Mouse (Mus musculus): ENCODE data around the gene Nrxn1. TPM values are rescaled to one million over a fixed set of nuclear protein-coding genes. Genes with fewer than 3 reads are reported as not detected.
"Not testable (repeated sequence)": the region's sequence is repeated elsewhere in the genome, so short reads cannot be mapped to it uniquely, and the experiment has no call there.

Nrxn1 gene
- total RNA-seq, 2 experiments from 2014 or later, result 571 to 623 TPM

DNA sequence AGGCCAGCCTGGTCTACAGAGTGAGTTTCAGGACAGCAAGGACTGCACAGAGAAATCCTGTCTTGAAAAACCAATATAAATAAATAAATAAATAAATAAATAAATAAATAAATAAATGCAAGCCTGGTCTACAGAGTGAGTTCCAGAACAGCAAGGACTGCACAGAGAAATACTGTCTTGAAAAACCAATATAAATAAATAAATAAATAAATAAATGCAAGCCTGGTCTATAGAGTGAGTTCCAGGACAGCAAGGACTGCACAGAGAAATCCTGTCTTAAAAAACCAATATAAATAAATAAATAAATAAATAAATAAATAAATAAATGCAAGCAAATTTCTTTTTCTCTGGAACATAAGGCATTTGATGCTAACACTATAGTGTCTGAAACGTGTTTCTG, 857.2 kb downstream of the Nrxn1 start:
- DNase-seq (ENCODE audit: low spot score in 2 of 2); intact Hi-C loops (cut with DNase I): not testable (repeated sequence)

- intact Hi-C loops (cut with DNase I), result no loop called here
- no peak for DNase-seq (ENCODE audit: low spot score in 2 of 2)
Measured at GRCm38 (mm10) chr17:90234806-90235205, 858.1 kb downstream of the Nrxn1 start.

DNA sequence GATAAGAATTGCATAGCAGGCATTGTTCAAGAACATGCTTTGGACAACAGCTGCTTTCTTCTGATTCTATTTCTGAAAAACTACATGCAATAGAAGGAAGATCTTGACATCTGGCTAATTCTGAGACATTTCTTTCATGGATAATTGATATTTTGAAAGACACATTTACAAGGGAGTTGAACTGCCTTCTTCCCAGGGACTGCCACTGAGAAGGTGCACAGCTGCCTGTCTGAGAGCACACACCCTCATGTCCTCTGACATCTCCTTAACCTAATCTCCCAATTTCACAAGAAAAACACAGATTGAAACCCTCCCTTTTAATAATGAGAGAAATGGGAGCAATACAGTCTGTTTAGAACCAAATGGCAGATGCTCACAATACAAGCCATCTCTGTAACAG, 884.3 kb downstream of the Nrxn1 start:
- no peak for DNase-seq (ENCODE audit: low spot score in 2 of 2)

DNA sequence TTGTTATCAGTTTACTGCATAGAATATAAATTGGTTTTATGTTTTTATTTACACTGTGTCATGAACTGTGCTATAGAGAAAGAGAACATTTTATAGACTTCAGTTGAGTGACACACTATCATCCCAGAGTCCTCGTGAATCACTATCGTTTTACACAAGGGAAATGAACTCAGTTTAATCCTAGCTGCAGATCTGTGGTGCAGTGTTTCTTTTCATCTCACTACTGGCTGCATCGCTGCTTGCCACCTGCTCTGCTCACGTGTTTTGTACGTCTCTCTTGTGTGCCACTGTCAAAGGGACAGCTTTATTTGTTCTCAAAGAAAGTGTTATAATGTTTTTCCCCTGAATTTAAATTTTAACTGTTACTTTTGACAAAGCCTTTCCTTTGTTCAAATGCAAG, 885.3 kb downstream of the Nrxn1 start:
- intact Hi-C loops (cut with DNase I), result no loop called here
- DNase-seq (ENCODE audit: low spot score in 2 of 2), result no peak

More for the DNA sequence above, 884.3 kb downstream of the Nrxn1 start:
- intact Hi-C loops (cut with DNase I), result no loop called here

- no peak for DNase-seq (ENCODE audit: low spot score in 2 of 2)
Measured at GRCm38 (mm10) chr17:90203993-90204392, 888.9 kb downstream of the Nrxn1 start.

GRCm38 (mm10) chr17:90202785-90203184, 890.1 kb downstream of the Nrxn1 start:
- DNase-seq (ENCODE audit: low spot score in 2 of 2), result no peak
- intact Hi-C loops (cut with DNase I), result no loop called here

More at GRCm38 (mm10) chr17:90203993-90204392, 888.9 kb downstream of the Nrxn1 start:
- intact Hi-C loops (cut with DNase I), result no loop called here

DNA sequence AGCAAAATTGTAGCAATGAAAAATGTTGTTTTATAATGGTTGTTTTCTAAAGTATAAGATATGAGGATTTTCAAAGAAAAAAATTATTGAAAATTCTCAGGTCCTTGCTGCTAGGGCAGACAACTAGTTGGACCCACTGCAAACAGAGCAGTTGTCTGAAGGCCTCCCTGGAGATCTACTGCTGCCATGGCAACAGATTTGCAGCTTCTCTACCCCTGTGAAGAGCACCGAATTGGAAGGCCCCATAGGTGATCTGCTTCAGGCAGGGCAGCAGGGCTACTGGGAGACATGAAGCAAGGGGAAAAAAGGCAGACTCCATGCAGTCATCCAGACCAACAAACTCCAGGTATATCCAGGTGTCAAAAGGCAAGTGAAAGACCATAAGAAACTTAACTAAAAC, 896.1 kb downstream of the Nrxn1 start:
- no peak for DNase-seq (ENCODE audit: low spot score in 2 of 2)
- intact Hi-C loops (cut with DNase I), result no loop called here

DNA sequence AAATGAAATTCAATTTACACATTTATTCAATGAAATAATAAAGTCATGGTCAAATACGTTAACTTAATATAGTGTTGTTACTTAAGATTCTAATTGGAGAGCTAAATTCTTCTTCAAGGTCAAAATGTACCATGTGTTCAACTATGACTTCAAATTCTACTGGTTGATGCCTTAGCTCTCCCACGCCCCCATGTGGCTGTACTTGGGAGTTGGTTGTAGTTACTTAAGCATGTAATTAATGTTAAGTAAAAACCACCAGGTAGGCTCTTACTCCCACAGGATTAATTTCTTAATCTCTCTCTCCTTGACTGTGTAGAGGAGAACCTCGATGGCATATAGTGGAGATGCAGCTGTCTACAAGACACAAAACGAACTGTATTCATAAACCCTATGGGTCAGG, 951.3 kb downstream of the Nrxn1 start:
- DNase-seq (ENCODE audit: low spot score in 2 of 2), result no peak

GRCm38 (mm10) chr17:90130836-90131235, 962.0 kb downstream of the Nrxn1 start:
- intact Hi-C loops (cut with DNase I), result no loop called here
- no peak for DNase-seq (ENCODE audit: low spot score in 2 of 2)

More for the DNA sequence above, 951.3 kb downstream of the Nrxn1 start:
- intact Hi-C loops (cut with DNase I), result no loop called here

DNA sequence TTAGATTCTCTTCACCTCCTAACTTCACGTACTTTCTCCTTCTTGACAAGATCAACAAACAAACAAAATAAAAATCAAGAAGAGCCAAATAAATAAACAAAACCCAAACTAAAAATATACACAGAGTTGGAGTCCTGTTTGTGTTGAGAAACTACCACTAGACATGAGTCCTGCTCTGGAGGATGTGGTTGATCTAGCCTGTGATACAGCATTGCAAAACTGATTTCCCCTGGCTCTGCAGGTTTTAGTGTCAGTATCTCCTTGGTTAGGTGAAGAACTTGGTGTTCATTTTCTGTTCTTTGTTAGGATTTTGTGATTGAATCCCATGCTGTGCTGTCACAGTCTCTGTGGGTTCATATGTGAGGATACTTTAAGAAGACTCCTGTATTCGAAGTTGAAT, 963.7 kb downstream of the Nrxn1 start:
- intact Hi-C loops (cut with DNase I), result no loop called here
- DNase-seq (ENCODE audit: low spot score in 2 of 2), result no peak

- intact Hi-C loops (cut with DNase I), result no loop called here
- no peak for DNase-seq (ENCODE audit: low spot score in 2 of 2)
Measured at GRCm38 (mm10) chr17:90127561-90127960, 965.3 kb downstream of the Nrxn1 start.

DNA sequence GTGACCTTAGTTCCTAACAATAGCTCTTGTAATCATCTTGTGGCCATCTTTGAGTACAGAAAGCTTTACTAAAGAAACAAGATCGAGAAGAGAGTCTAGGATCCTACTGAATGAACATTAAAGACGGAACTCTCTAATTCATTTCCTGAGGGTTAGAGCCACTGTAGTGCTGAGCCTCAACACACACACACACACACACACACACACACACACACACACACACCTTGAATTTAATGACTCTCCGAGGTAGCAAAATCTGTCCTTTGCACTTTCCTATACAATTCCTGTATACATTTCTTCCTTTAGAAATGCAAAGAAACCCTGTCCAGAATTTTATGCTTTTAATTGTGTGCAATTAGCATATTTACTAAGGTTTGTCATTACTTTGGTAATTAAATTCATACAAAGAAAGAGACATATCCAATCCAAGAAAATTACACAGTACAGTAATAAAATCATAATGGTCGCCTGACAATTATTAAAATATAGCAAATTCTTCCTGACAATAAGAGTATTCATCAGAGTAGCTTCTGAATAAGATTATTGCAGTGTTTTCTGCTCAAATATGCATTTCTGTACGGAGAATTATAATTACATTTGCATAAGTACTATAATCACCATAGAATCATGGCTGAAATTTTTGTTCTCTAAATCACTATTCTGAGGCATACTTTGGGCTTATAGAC, 969.9 kb downstream of the Nrxn1 start:
- intact Hi-C loops (cut with DNase I), result no loop called here
- no peak for DNase-seq (ENCODE audit: low spot score in 2 of 2)

GRCm38 (mm10) chr17:90116241-90116640, 976.6 kb downstream of the Nrxn1 start:
- intact Hi-C loops (cut with DNase I), result no loop called here

GRCm38 (mm10) chr17:90094999-90095398, 997.9 kb downstream of the Nrxn1 start:
- DNase-seq (ENCODE audit: low spot score in 2 of 2), result no peak

More at GRCm38 (mm10) chr17:90116241-90116640, 976.6 kb downstream of the Nrxn1 start:
- DNase-seq (ENCODE audit: low spot score in 2 of 2), result no peak

DNA sequence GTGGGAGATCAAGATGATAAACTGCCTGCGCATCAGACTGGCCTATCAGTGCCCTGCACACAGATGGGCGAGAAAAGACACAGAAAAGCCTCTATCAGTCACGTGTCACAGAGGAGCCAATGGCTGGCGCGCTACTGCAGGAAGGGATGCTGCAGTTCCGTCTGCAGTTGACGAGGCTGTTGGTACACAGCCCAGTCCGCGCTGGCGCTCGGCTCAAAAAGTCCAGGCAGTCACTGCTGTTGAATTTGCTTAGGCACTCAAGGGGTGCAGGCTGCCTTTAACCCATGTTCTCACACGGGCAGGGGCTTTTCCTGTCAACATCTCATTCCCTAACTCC, 1004.6 kb downstream of the Nrxn1 start:
- peak; percentile 90 to 91 for DNase-seq (ENCODE audit: low spot score in 2 of 2)
- intact Hi-C loops (cut with DNase I), result loop anchor here (10.0 kb wide), 1 partner anchor 433 kb away; no protein-coding TSS in a partner anchor

More at GRCm38 (mm10) chr17:90094999-90095398, 997.9 kb downstream of the Nrxn1 start:
- intact Hi-C loops (cut with DNase I), result no loop called here

DNA sequence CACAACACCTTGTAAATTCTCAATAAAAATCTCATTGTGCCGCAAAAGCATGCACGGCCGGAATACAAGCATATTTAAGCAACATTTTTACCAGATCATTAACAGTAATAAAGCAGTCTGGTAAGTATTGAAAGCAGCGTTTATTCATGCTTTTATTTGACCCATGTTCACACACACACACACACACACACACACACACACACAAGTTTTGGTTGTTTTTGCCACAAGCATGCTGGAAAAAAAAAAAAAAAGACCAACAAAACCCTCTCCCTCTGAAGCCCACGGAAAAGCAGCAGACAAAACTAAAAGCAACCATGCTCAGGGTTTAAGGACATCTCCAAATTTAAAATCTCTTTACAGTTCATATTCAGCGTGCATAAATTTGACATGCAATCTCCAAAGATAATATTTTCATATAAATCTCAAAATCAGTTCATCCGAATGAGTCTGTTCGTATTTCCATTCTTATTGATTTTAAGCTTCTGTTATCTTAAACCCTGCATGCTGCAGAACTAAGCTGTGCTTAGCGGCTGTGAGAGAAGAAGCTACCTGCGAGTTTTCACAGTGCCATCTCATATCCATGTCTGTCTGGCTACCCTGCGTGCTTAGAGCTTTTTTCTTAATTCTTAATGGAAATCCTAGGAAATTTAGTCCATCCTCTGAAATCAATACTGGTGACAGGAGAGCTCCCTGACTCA, 1005.1 kb downstream of the Nrxn1 start:
- intact Hi-C loops (cut with DNase I), result loop anchor here (10.0 kb wide), 1 partner anchor 433 kb away; no protein-coding TSS in a partner anchor
- no peak for DNase-seq (ENCODE audit: low spot score in 2 of 2)

DNA sequence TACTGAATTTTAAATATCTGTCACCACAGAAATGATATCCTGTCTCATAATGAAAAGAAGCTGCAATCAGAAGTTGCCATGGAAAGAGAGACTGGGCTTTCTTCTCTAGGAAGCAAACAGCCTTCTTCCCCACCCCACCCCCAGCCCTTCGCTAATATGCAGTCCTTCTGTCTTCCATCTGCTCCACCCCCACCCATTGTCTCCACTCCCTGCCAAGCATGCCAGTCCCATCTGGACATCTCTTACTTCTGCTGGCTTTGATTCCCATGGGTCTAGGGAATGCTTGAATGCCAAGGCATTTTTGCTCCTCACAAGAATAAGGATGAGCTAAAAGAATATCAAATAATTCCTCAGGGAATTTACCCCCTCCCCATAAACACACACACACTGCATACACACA, 1006.0 kb downstream of the Nrxn1 start:
- intact Hi-C loops (cut with DNase I), result loop anchor here (10.0 kb wide), 1 partner anchor 432 kb away; no protein-coding TSS in a partner anchor
- DNase-seq (ENCODE audit: low spot score in 2 of 2), result peak; percentile 65 to 69

GRCm38 (mm10) chr17:90079003-90079402, 1013.9 kb downstream of the Nrxn1 start:
- intact Hi-C loops (cut with DNase I), result no loop called here
- DNase-seq (ENCODE audit: low spot score in 2 of 2), result no peak

DNA sequence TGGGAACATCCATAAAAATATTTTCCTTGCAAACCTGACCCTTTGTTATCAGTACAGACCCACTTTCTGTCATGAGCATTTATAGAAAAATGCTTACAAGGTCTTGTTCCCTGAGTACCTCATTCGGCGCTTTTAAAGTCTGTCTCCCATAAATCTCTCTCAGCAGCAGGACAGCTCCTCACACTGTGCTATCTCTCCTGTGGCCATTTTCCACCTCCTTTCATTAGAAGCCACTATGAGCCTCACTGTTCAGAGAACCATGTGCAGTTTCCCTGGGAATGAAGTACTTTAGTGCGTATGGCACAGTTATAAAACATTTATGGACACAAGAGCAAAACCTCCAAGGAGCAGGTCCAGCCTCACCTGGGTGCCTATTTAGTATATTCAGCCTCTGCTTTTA, 1014.4 kb downstream of the Nrxn1 start:
- intact Hi-C loops (cut with DNase I), result no loop called here
- no peak for DNase-seq (ENCODE audit: low spot score in 2 of 2)

DNA sequence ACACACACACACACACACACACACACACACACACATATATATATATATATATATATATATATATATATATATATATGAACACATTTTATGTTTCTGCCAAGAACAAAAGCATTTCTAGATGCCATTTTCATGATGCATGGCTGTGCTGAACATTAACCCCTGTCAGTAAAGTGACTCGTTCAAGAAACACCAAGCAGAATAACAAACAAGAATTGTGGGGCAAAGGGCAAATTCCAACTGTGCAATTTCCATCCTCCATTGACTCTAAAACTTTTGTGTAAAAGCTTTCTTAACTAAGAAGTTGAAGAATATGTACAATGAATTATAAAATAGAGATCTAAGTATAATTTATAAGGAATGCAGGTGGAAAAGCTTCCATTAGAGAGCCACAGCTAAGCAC, 1030.0 kb downstream of the Nrxn1 start:
- intact Hi-C loops (cut with DNase I), result no loop called here
- DNase-seq (ENCODE audit: low spot score in 2 of 2), result no peak

DNA sequence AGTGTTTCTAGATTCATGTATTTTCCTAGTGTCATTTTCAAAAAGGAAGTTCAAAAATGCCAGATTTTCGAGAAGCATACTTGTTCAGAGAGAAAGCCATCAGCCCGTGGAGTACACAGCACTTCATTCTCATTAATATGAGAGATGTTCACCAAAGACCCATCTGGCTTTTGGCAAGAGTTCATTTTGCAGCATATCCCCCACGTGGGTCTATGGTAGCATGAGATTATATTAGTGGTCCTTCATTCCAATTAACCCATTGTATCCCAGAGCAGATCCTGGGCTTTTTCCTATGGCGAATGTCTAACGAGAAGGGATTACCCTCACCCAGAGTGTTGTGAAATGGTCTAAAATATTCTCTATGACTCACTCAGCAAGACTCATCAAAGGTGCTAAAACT, 1032.0 kb downstream of the Nrxn1 start:
- no peak for DNase-seq (ENCODE audit: low spot score in 2 of 2)
- intact Hi-C loops (cut with DNase I), result no loop called here
